Mouse (Mus musculus) Patski (cell line): ENCODE data around the gene Gp1ba. TPM values are rescaled to one million over a fixed set of nuclear protein-coding genes. Genes with fewer than 3 reads are reported as not detected.

Experiments
- ATAC-seq: fragments of 100-300 bp; one replicate; pipeline ENCODE4 v1.8.0; 2021
- CTCF ChIA-PET: fragments of 350-600 bp; sonication (Branson Sonifier 250); formaldehyde crosslinking; loops from one replicate; lab custom pipeline; 2022; ENCODE audit warnings: inconsistent platforms; lab: Charles Lee
- POLR2A ChIA-PET: fragments of 350-600 bp; sonication (Branson Sonifier 250); formaldehyde crosslinking; loops from one replicate; lab custom pipeline; 2022; ENCODE audit warnings: antibody characterized with exemption, inconsistent platforms; lab: Charles Lee
- DNase-seq: peaks from one replicate; pipeline ENCODE4 v3.0.0-alpha.2; 2011; ENCODE audit warnings: low read depth, low spot score
- H3K27me3 ChIP-seq: fragments of 371-371 bp; one replicate; pipeline ENCODE4 v1.5.1; 2021
- CTCF ChIP-seq: fragments of 100-300 bp; IDR thresholded peaks from one replicate; pipeline ENCODE4 v1.5.1; 2021
- in situ Hi-C: fragments of 300-500 bp; cut with MboI; formaldehyde crosslinking; loops from 3 replicates; pipeline ENCODE4 v1.11.1; 2018; ENCODE audit warnings: low pct_unique_long_range_greater_than_20kb, mixed read lengths
- polyA plus RNA-seq: library from polyadenylated mRNA; unstranded; gene quantifications from one replicate; pipeline ENCODE4 v1.2.3, GENCODE M21; 2021

Gene Gp1ba
- polyA plus RNA-seq, 1 experiment from 2014 or later = 0.39 TPM

GRCm38 (mm10) chr11:70652029-70652883 is 13.3 kb downstream of the Gp1ba start:
- ChIA-PET POLR2A (interaction anchor here (3.1 kb wide), 1 partner anchor 16 kb away, joined by 15 read pairs; the partner anchor contains the start of gene Spag7), CTCF (interaction anchor here (0.5 to 1.7 kb wide), 2 partner anchors 45 to 134 kb away, joined by 3 to 4 read pairs; no protein-coding TSS in a partner anchor)
- ATAC-seq = no peak
- no peaks in the 10 kb centered on the region for H3K27me3 ChIP-seq
- DNase-seq = no peak
- in situ Hi-C loops = no loop called here
- TF ChIP-seq CTCF = no peak

- no peak for DNase-seq
- no peak for ATAC-seq
- ChIA-PET CTCF (interaction anchor here (1.7 kb wide), 1 partner anchor 45 kb away, joined by 4 read pairs; no protein-coding TSS in a partner anchor), POLR2A (interaction anchor here (3.1 kb wide), 1 partner anchor 15 kb away, joined by 15 read pairs; the partner anchor contains the start of gene Spag7)
- TF ChIP-seq CTCF = no peak
- in situ Hi-C loops = no loop called here
- H3K27me3 ChIP-seq = no peaks in the 10 kb centered on the region
These were observed 14.0 kb downstream of the Gp1ba start for GRCm38 (mm10) chr11:70652884-70653344.

GRCm38 (mm10) chr11:70653345-70654197 is 14.6 kb downstream of the Gp1ba start:
- no peaks in the 10 kb centered on the region for H3K27me3 ChIP-seq
- ChIA-PET POLR2A (interaction anchor here (3.1 to 6.4 kb wide), 2 partner anchors 14 to 15 kb away, joined by 15 to 52 read pairs; partner anchors contain the start of gene Spag7), CTCF (no interaction called here)
- TF ChIP-seq CTCF = no peak
- DNase-seq = no peak
- in situ Hi-C loops = no loop called here
- peak; percentile 12 for ATAC-seq

DNA sequence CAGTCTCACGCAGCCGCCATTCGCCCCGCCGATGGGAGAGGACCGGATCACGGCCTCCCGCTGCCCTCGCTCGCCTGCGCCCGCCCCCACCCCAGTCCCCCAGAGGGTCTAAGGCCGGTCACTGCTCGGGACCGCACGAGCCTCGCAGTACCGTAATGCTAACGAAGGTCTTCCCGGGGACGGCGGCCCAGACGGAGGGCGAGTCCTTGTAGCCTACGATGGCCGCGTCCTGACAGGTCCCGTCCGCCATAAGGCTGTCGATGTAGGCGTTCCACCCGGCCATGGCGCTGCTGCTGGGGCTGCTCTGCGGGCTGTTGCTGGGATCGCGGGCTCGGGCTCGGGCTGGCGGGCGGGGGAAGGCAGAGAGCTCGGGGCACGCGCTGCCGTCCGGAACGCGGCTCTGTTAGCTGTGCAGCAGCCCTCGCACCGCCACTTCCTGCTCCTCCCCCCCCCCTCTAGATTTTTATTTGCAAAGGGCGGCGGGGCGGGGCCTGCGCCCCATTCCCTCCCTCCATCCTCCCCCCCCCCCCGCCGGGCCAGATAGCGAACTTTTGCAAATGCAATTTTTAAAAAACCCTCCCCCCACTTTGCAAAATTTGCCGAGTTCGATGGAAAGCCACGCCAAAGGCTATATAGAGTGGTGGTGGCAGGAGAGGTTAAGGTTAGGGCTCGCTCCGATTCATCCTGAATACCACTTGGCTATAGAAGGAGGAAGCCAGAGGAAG is 15.4 kb downstream of the Gp1ba start, which contains the start of gene Pfn1:
Pfn1 (minus strand) TSS at position 447 of the 725 bp plus-strand sequence.
- DNase-seq (no peak), ATAC-seq (peak; percentile 32)
- no peak for TF ChIP-seq CTCF
- CTCF ChIA-PET = no interaction called here
- in situ Hi-C loops = no loop called here
- no peaks in the 10 kb centered on the region for H3K27me3 ChIP-seq
- POLR2A ChIA-PET = interaction anchor here (6.4 kb wide), 1 partner anchor 13 kb away, joined by 52 read pairs; the partner anchor contains the start of gene Spag7

DNA sequence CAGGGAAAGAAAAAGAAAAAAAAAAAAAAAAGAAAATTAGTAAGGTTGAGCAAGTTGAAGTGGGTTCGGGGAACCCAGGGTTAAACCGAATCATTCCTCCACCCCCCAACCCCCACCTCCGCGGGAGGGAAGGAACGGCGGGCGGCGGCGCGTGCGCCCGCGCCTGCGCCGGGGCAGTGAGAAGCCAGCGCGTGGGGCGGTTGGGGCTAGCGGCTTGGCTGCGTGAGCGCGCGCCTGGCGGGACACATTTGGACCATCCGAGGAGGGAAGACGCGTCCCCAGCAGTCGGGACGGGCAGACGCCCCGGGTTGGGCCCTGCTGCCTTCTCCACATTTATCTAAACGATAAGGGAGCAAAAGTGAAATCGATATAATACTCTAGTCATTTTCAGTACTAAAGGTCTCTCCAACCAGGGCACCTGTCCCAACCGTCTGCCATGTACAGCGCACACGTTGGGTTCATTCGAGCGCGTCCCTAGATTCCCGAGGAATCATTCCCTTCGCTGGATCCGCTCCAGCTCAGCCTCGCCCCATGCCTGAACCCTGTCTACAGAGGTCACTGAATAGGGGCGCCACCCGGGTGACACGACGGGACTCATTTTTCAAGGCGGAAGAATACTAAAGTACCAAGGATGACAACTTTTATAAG is 16.1 kb downstream of the Gp1ba start:
- TF ChIP-seq CTCF = no peak
- H3K27me3 ChIP-seq = no peaks in the 10 kb centered on the region
- peak; percentile 24 for ATAC-seq
- DNase-seq = no peak
- ChIA-PET POLR2A (interaction anchor here (1.8 to 6.4 kb wide), 2 partner anchors 8 to 13 kb away, joined by 3 to 52 read pairs; partner anchors contain the start of genes Rnf167, Slc25a11 and Spag7), CTCF (no interaction called here)
- in situ Hi-C loops = no loop called here

- ChIA-PET CTCF (interaction anchor here (1.0 to 2.0 kb wide), 2 partner anchors 10 to 12 kb away, joined by 3 to 7 read pairs; no protein-coding TSS in a partner anchor), POLR2A (interaction anchor here (0.6 to 6.4 kb wide), 3 partner anchors 9 to 734 kb away, joined by 3 to 52 read pairs (median 5); partner anchors contain the start of genes Eif5a, Rnf167, Slc25a11 and Spag7)
- TF ChIP-seq CTCF = no peak
- H3K27me3 ChIP-seq = no peaks in the 10 kb centered on the region
- DNase-seq = no peak
- in situ Hi-C loops = no loop called here
- ATAC-seq = peak; percentile 18
These were observed 16.9 kb downstream of the Gp1ba start for GRCm38 (mm10) chr11:70655571-70656455.

DNA sequence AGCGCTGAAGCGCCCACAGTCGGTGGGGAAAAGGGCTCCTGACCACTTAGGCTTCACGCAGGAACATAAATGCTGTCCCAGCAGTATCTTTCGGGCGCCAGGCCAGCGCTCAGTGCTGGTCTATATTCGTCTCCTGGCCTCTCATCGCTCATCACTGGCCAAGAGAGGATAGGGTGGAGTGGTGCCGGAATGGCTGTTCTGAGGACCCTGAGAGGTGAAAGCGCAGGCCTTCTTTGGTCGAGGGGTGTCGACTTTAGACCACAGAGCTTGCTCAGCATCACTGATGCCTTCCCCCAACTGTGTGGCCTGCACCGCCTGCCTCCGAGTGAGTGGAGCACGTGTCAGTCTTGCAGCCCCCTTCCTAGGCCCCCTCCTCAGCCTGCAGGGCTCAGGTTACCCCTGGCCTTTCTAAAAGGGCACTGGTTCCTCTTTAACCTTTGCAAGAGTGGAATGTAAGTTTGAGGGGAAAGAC is 17.6 kb downstream of the Gp1ba start:
- ATAC-seq = no peak
- H3K27me3 ChIP-seq = no peaks in the 10 kb centered on the region
- ChIA-PET CTCF (interaction anchor here (1.0 to 2.0 kb wide), 2 partner anchors 9 to 12 kb away, joined by 3 to 7 read pairs; no protein-coding TSS in a partner anchor), POLR2A (interaction anchor here (1.8 to 6.4 kb wide), 2 partner anchors 9 to 11 kb away, joined by 3 to 52 read pairs; partner anchors contain the start of genes Rnf167, Slc25a11 and Spag7)
- TF ChIP-seq CTCF = no peak
- in situ Hi-C loops = no loop called here
- DNase-seq = no peak

GRCm38 (mm10) chr11:70656964-70657363 is 18.0 kb downstream of the Gp1ba start, which contains the start of gene Eno3:
Gene Eno3, plus strand, starts transcription at chr11:70657202.
- no peak for TF ChIP-seq CTCF
- no peaks in the 10 kb centered on the region for H3K27me3 ChIP-seq
- no peak for DNase-seq
- in situ Hi-C loops = no loop called here
- POLR2A ChIA-PET = interaction anchor here (6.4 kb wide), 1 partner anchor 11 kb away, joined by 52 read pairs; the partner anchor contains the start of gene Spag7
- CTCF ChIA-PET = interaction anchor here (1.0 to 2.0 kb wide), 2 partner anchors 9 to 11 kb away, joined by 3 to 7 read pairs; no protein-coding TSS in a partner anchor
- ATAC-seq = no peak
